ENCODE assay signal across 7 mouse cellular contexts in the genomic region with DNA sequence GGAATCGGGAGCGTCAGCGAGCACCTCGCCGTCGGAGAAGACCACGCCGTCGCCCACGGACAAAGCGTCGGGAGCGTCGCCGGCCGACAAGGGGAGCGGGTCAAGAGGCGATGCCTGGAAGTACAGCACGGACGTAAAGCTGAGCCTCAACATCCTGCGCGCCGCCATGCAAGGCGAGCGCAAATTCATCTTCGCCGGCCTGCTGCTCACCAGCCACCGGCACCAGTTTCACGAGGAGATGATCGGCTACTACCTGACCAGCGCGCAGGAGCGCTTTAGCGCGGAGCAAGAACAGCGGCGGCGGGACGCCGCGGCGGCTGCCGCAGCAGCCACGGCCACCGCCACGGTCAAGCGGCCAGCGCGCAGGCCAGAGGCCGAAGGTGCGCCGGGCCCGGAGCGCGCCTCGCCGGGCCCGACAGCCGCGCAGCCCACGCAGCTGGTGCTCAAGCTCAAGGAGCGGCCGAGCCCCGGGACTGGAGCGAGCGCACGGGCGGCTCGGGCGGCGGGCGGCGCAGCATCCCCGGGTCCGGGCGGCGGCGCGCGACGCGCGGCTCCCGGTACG.
DNase-seq lines count a peak whose midpoint lies in the region; ATAC-seq lines count a peak whose summit lies in the region.

No protein-coding gene starts in this region.

- H3K4me3 ChIP-seq in lung, embryonic 15.5 days: peak overlapping the region; percentile 36
- peak overlapping the region; percentile 42 for H3K4me3 ChIP-seq in embryonic facial prominence, embryonic 15.5 days (replicated peaks)
- H3K4me3 ChIP-seq in intestine, embryonic 15.5 days (replicated peaks): peak overlapping the region; percentile 42
- peak overlapping the region; percentile 49 for H3K4me3 ChIP-seq in neural tube, embryonic 13.5 days

- DNase-seq in lung, postnatal 10 days: no peak
- DNase-seq in T-cell, adult 2 months (ENCODE audit: low spot score): no peak
- DNase-seq in frontal cortex, postnatal 36 days (ENCODE audit: low spot score in 2 of 2): no peak

- no peak overlapping the region for H3K9ac ChIP-seq in lung, embryonic 15.5 days
- no peak overlapping the region for H3K9ac ChIP-seq in embryonic facial prominence, embryonic 15.5 days
- H3K9ac ChIP-seq in intestine, embryonic 15.5 days: no peak overlapping the region
- peak overlapping the region; percentile 66 for H3K9ac ChIP-seq in neural tube, embryonic 13.5 days

- no peaks in the 10 kb centered on the region for H3K36me3 ChIP-seq in lung, embryonic 15.5 days
- no peaks in the 10 kb centered on the region for H3K36me3 ChIP-seq in embryonic facial prominence, embryonic 15.5 days
- H3K36me3 ChIP-seq in intestine, embryonic 15.5 days: no peaks in the 10 kb centered on the region
- H3K36me3 ChIP-seq in neural tube, embryonic 13.5 days: no peaks in the 10 kb centered on the region

- ATAC-seq in lung, embryonic 15.5 days (ENCODE audit: borderline replicate concordance, extremely low read depth, low FRiP score, low TSS enrichment): no peak
- no peak for ATAC-seq in embryonic facial prominence, embryonic 15.5 days (ENCODE audit: insufficient number of reproducible peaks, low FRiP score, low TSS enrichment, low read depth)
- peak; percentile 18; the same call in 1 of the 2 replicates for ATAC-seq in intestine, embryonic 15.5 days
- ATAC-seq in neural tube, embryonic 13.5 days (ENCODE audit: low read depth): peak; percentile 0; the same call in 1 of the 2 replicates

- WGBS in lung, embryonic 15.5 days: under 1% methylated on average over 84 of the region's 85 CpGs
- 1% methylated on average over 81 of the region's 85 CpGs for WGBS in embryonic facial prominence, embryonic 15.5 days
- WGBS in intestine, embryonic 15.5 days: under 1% methylated on average over 79 of the region's 85 CpGs
- under 1% methylated on average over 82 of the region's 85 CpGs for WGBS in neural tube, embryonic 13.5 days

- peaks cover 85% of the 10 kb centered on the region for H3K27me3 ChIP-seq in lung, embryonic 15.5 days
- peaks cover 85% of the 10 kb centered on the region for H3K27me3 ChIP-seq in embryonic facial prominence, embryonic 15.5 days
- peaks cover 82% of the 10 kb centered on the region for H3K27me3 ChIP-seq in intestine, embryonic 15.5 days (replicated peaks)
- peaks cover 84% of the 10 kb centered on the region for H3K27me3 ChIP-seq in neural tube, embryonic 13.5 days

- no peaks in the 10 kb centered on the region for H3K9me3 ChIP-seq in lung, embryonic 15.5 days
- no peaks in the 10 kb centered on the region for H3K9me3 ChIP-seq in embryonic facial prominence, embryonic 15.5 days (replicated peaks)
- no peaks in the 10 kb centered on the region for H3K9me3 ChIP-seq in intestine, embryonic 15.5 days
- H3K9me3 ChIP-seq in neural tube, embryonic 13.5 days: no peaks in the 10 kb centered on the region

- H3K4me1 ChIP-seq in lung, embryonic 15.5 days: peaks cover 21% of the 10 kb centered on the region
- peaks cover 48% of the 10 kb centered on the region for H3K4me1 ChIP-seq in embryonic facial prominence, embryonic 15.5 days
- H3K4me1 ChIP-seq in intestine, embryonic 15.5 days (replicated peaks): peaks cover 27% of the 10 kb centered on the region
- peaks cover 44% of the 10 kb centered on the region for H3K4me1 ChIP-seq in neural tube, embryonic 13.5 days (replicated peaks)

- no peak overlapping the region for H3K27ac ChIP-seq in lung, embryonic 15.5 days
- H3K27ac ChIP-seq in embryonic facial prominence, embryonic 15.5 days (replicated peaks): no peak overlapping the region
- H3K27ac ChIP-seq in intestine, embryonic 15.5 days: no peak overlapping the region
- H3K27ac ChIP-seq in neural tube, embryonic 13.5 days (replicated peaks): no peak overlapping the region; the same call in 1 of the 2 replicates

- H3K4me2 ChIP-seq in lung, embryonic 15.5 days: peak overlapping the region; percentile 67
- H3K4me2 ChIP-seq in embryonic facial prominence, embryonic 15.5 days (replicated peaks): peak overlapping the region; percentile 76
- peak overlapping the region; percentile 80 for H3K4me2 ChIP-seq in intestine, embryonic 15.5 days (replicated peaks)
- H3K4me2 ChIP-seq in neural tube, embryonic 13.5 days: peak overlapping the region; percentile 73

Comparison
In these comparisons a context has a peak if more than half of its experiments do, and no peak if none do; other contexts are left out.
1. ATAC-seq: peak in intestine, embryonic 15.5 days (single experiment) and neural tube, embryonic 13.5 days (single experiment); none in lung, embryonic 15.5 days (single experiment) and embryonic facial prominence, embryonic 15.5 days (single experiment).
2. Peak in every context shown above with its lines, with median percentiles within 50 percentile points of each other: H3K4me2 ChIP-seq and H3K4me3 ChIP-seq.